Mouse (Mus musculus) E14TG2a.4 (cell line): Measurements from ENCODE around the gene Oxct1.

Experiments
- CTCF ChIP-seq: conservative IDR thresholded peaks from 2 replicates; pipeline ENCODE4 v1.5.1; 2014; ENCODE audit warnings: low read length
- POU5F1 ChIP-seq: IDR thresholded peaks from 2 replicates; pipeline ENCODE4 v1.6.1; 2014; ENCODE audit warnings: low read length, borderline replicate concordance

DNA sequence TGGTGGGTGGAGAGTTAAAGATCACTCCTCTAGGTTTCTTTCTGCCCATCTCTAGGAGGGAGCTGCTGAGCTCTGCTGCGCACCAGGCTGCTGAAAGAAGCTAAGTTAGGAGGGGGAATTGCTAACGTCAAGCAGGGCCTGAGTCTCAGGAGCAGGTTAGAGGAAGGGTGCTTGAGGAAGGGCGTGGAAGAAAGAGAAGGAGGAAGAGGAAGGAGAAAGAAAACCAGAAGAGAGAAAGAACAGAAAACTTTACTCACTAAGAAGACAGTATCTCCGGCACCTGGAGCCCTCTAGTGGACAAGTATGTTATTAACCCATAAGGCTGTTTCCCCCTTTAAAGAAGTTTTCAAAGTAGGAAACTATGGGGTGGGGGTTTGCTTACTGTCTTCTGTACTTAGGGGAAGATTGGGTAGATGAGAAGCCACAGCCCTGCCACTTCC lies 16.9 kb downstream of the Oxct1 start:
- TF ChIP-seq CTCF (peak; percentile 71), POU5F1 (no peak)
